In genomic region chr3:129421620-129422239, GRCm38 (mm10) we compare ENCODE assay signal across 8 mouse cellular contexts.
DNase-seq lines count a peak whose midpoint lies in the region; ATAC-seq and TF ChIP-seq lines count a peak whose summit lies in the region.
"Not testable (repeated sequence)": the region's sequence is repeated elsewhere in the genome, so short reads cannot be mapped to it uniquely, and the experiment has no call there.

No protein-coding gene starts in this region.

- peak; percentile 73 for TF ChIP-seq CTCF in ES-Bruce4 (IDR thresholded peaks at IDR 0.05; ENCODE audit: low read depth, low read length)
- TF ChIP-seq CTCF in bone marrow macrophage, adult 2 months (IDR thresholded peaks at IDR 0.05; ENCODE audit: low read depth, low read length): peak; percentile 52
- TF ChIP-seq CTCF in olfactory bulb, adult 2 months (IDR thresholded peaks at IDR 0.05; ENCODE audit: insufficient read depth, low read depth, low read length): peak; percentile 75

- TF ChIP-seq POLR2A in ES-Bruce4 (IDR thresholded peaks at IDR 0.05; ENCODE audit: insufficient read depth, low read length); bone marrow macrophage, adult 2 months (IDR thresholded peaks at IDR 0.05; ENCODE audit: borderline replicate concordance, low read depth, low read length); olfactory bulb, adult 2 months (IDR thresholded peaks at IDR 0.05; ENCODE audit: insufficient read depth, low read depth, low read length): not testable (repeated sequence)

- intact Hi-C loops in heart, postnatal 36 days (cut with DNase I): loop anchor here (1.0 kb wide), 3 partner anchors 113 to 265 kb away; no protein-coding TSS in a partner anchor

- not testable (repeated sequence) for ATAC-seq in embryonic facial prominence, embryonic 11.5 days (replicated peaks; ENCODE audit: insufficient number of reproducible peaks, low FRiP score, low TSS enrichment, low read depth)
- ATAC-seq in lung, embryonic 15.5 days (ENCODE audit: borderline replicate concordance, extremely low read depth, low FRiP score, low TSS enrichment): 0 out of 2 replicates have a peak, but pooled peaks have one; percentile 31

- H3K9me3 ChIP-seq in ES-Bruce4 (replicated peaks; ENCODE audit: control insufficient read depth, insufficient read depth, low read length, poor library complexity, severe bottlenecking); embryonic facial prominence, embryonic 11.5 days (replicated peaks; ENCODE audit: control insufficient read depth, low read length); lung, embryonic 15.5 days: not testable (repeated sequence)

- DNase-seq in embryonic facial prominence, embryonic 11.5 days (ENCODE audit: low spot score): peak; percentile 75
- peak; percentile 28 to 45 for DNase-seq in heart, postnatal 36 days
- DNase-seq in kidney, postnatal 25 days: peak; percentile 46 to 51
- DNase-seq in thymus, postnatal 25 days: peak; percentile 14

- not testable (repeated sequence) for H3K4me1 ChIP-seq in ES-Bruce4 (ENCODE audit: control insufficient read depth, insufficient read depth, low read length); bone marrow macrophage, adult 2 months (ENCODE audit: control insufficient read depth, insufficient read depth, low read length); embryonic facial prominence, embryonic 11.5 days (ENCODE audit: control insufficient read depth, insufficient read depth, low read length); lung, embryonic 15.5 days; olfactory bulb, adult 2 months (ENCODE audit: control insufficient read depth, insufficient read depth, low read length)

- WGBS in embryonic facial prominence, embryonic 11.5 days: 59% methylated on average over 9 of the region's 10 CpGs
- 48% methylated on average over 9 of the region's 10 CpGs for WGBS in lung, embryonic 15.5 days
- WGBS in olfactory bulb, adult 2 months: 52% methylated on average over 9 of the region's 10 CpGs

- H3K4me3 ChIP-seq in ES-Bruce4 (ENCODE audit: low read depth, low read length); bone marrow macrophage, adult 2 months (ENCODE audit: insufficient read depth, low read length); embryonic facial prominence, embryonic 11.5 days (ENCODE audit: low read depth, low read length); lung, embryonic 15.5 days; olfactory bulb, adult 2 months (ENCODE audit: insufficient read depth, low read depth, low read length): not testable (repeated sequence)

- H3K27ac ChIP-seq in ES-Bruce4 (ENCODE audit: insufficient read depth, low read length); bone marrow macrophage, adult 2 months (ENCODE audit: insufficient read depth, low read depth, low read length); embryonic facial prominence, embryonic 11.5 days (replicated peaks; ENCODE audit: low read depth, low read length); lung, embryonic 15.5 days; olfactory bulb, adult 2 months (ENCODE audit: insufficient read depth, low read depth, low read length): not testable (repeated sequence)

- TF ChIP-seq EP300 in ES-Bruce4 (IDR thresholded peaks at IDR 0.05; ENCODE audit: insufficient read depth, low read depth, low read length): not testable (repeated sequence)

- not testable (repeated sequence) for H3K36me3 ChIP-seq in ES-Bruce4 (ENCODE audit: control insufficient read depth, insufficient read depth, low read length, poor library complexity, severe bottlenecking); embryonic facial prominence, embryonic 11.5 days (replicated peaks; ENCODE audit: control insufficient read depth, insufficient read depth, low read depth, low read length); lung, embryonic 15.5 days

- H3K27me3 ChIP-seq in ES-Bruce4 (ENCODE audit: control insufficient read depth, insufficient read depth, low read length, poor library complexity, severe bottlenecking); embryonic facial prominence, embryonic 11.5 days (ENCODE audit: control insufficient read depth, insufficient read depth, low read length); lung, embryonic 15.5 days: not testable (repeated sequence)

- H3K4me2 ChIP-seq in embryonic facial prominence, embryonic 11.5 days (ENCODE audit: low read depth, low read length); lung, embryonic 15.5 days: not testable (repeated sequence)

- H3K9ac ChIP-seq in ES-Bruce4 (ENCODE audit: low read depth, poor library complexity, severe bottlenecking); embryonic facial prominence, embryonic 11.5 days (replicated peaks; ENCODE audit: low read length); lung, embryonic 15.5 days: not testable (repeated sequence)

Comparison
In these comparisons a context has a peak if more than half of its experiments do, and no peak if none do; other contexts are left out.
1. DNase-seq: peak in every context shown above with its lines; median percentile 75 in embryonic facial prominence, embryonic 11.5 days; 48 in kidney, postnatal 25 days; 36 in heart, postnatal 36 days; 14 in thymus, postnatal 25 days.